Mouse (Mus musculus): ENCODE measurements at regions not wholly inside any gene's neighbourhood (a gene's known extent, or its start where the extent isn't known, plus 50 kb on each side); places are given as distances from the start of the nearest gene placed in this dataset.

GRCm38 (mm10) chr5:118316310-118317017 is 71.4 kb downstream of the 2410131K14Rik start:
- no peak for DNase-seq (ENCODE audit: low spot score)

- DNase-seq (ENCODE audit: low spot score) = no peak
These were observed 73.0 kb downstream of the 2410131K14Rik start for GRCm38 (mm10) chr5:118318073-118318472.

DNA sequence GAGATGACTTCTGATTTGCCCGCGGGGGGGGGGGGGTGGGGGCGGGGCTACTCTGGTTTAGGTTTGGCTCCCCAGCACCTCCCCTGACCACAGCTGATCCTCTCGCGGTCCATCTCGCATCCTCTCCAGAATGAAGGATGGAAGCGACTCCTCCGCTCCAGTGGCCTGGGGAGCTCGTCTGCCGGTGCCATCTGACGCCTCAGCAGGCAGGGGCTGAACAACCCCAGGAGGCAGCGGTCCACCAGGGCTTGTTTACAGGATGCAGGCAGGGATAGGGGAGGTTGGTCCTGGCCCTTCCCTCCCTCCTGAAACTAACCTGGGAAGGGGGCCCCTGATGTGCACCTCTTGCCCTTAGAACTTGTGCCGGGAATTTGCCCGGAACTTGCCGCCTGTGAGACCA is 73.9 kb downstream of the 2410131K14Rik start:
- no peak for DNase-seq (ENCODE audit: low spot score)

DNA sequence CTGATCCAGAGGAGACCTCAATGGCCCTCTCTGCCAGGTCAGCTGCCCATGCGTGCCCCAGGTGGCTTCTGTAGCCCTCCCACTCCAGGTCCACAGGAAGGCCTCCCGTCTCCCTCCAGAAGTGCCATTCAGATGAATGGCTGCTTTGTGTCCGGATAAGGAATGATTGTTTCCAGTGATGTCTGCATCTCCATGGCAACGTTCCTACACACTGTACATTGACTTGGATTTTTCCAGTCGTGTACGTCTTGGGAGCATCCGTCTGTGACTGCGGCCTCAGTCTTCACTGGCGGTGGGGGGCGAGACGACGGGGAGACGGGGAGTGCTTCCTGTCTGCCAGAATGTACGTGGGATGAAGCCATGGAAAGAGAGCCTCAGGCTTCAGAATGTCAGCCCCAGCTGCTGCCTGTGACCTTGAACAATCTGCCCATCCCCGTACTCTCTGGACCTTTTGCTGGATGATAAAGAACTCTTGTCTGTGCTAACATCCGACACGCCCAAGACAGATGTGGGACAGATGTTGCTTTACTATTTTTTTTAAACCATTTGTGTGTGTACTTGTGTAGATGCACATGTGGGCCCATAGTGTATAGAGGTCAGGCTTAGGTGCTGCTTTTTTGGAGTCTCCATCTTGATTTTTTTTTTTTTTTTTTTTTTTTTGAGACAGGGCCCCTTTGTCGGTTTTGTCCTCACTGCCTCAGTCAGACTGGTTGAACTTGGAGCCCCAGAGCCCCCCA is 76.9 kb downstream of the 2410131K14Rik start:
- no peak for DNase-seq (ENCODE audit: low spot score)

DNA sequence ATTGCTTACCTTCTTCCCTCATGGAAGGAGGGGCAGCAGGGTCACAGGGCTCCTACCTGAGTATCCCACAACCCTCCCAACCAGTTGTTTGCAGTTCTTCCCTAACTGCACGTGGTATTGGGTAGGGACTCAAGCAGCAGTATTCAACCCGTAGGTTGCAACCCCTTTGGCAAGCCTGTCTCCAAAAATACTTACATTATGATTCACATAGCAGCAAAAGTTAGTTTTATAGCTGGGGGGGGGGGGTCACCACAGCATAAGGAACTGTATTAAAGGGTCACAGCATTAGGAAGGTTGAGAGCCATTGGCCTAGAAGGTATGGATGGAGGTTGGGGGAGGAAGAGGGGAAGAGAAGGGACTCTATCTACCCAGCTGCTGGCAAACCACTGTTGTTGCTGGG is 78.1 kb downstream of the 2410131K14Rik start:
- no peak for DNase-seq (ENCODE audit: low spot score)

DNA sequence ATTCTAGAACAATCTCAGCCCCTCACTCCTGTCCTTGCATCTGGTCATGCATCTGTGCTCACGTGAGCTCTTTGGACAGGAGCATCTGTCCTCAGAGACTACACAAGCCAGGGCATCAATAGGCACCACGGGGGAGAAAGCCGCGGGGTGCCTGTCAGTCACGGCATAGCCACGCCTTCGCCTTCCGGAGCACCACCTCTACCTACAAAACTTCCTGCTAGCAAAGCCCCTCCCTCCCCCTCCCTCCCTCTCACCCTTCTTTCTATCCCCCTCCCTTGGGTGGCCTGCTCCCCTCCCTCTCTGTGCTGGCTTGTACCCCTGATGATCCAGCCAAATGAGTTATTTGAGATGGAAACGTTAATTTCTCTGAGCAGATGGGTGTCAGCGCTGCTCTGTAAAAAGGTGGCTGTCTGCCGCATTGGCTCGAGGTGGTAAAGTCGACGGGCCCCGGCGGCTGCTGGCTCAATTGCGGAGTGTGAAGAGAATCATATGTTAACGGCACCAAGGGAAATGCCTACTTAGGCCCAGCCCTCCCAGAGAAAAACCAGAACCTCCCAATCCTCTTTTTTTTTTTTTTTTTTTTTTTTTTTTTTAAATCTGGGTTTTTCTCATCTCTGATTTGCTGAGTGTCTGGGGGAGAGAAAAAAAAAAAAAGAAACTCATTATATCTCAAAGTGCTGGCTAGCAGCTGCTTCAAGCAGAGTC is 82.0 kb downstream of the 2410131K14Rik start:
- DNase-seq (ENCODE audit: low spot score) = no peak

DNA sequence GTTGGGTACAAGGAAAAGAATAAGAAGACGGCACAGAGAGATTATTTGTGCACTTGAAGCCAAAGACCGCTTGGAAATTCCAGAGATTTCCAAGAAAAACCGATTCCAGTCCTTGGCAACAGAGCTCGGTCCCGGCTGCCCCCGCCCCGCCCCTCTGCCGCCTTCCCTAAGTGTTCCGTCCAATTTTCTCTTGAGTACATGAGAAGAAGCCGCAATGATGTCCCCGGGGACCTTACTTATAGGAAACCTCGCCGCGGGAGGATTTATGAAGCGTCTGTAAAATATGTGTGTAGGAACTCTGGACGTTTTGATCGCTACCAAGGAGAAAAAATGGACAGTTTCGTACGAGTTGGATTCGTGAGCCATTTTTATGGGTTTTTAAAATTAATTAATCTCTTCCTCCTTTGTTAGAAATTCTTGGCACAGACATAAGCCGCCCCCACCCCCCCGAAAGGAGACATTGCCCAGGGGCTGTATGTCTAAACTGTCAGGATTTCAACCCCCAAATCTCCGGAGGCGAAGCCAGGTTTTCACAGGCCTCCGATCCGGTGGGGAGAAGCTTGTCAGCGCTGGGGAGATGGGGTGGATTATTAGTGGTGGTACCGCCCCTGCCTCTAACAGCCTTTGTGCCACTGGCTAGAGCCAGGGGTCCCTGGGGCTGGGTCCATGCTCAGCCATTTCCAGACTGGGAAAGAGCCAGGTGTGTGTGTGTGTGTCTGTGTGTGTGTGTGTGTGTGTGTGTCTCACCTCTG is 83.1 kb downstream of the 2410131K14Rik start:
- no peak for DNase-seq (ENCODE audit: low spot score)

DNA sequence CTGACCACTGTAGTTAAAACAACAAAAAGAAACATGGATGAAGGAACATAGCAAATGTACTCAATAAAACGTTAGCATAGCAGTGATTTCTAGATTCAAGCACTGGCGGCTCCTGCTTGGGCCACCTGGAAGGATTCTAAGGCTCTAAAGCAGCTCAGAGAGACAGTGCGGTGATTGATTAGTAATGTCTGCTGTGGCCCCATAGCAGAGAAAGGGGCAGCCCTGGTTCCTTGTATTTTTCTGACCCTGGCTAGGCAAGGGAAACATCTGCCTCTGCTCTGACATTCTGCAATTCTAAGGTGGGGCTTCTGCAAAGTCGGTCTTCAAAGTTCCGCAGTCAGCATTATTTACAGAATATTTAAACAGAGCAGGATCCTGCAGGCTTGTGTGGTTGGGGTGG is 84.1 kb downstream of the 2410131K14Rik start:
- no peak for DNase-seq (ENCODE audit: low spot score)

- no peak for DNase-seq (ENCODE audit: low spot score)
These were observed 86.2 kb downstream of the 2410131K14Rik start for GRCm38 (mm10) chr5:118331286-118331607.

- peak; percentile 69 for DNase-seq (ENCODE audit: low spot score)
These were observed 86.8 kb downstream of the 2410131K14Rik start for GRCm38 (mm10) chr5:118331608-118332394.

DNA sequence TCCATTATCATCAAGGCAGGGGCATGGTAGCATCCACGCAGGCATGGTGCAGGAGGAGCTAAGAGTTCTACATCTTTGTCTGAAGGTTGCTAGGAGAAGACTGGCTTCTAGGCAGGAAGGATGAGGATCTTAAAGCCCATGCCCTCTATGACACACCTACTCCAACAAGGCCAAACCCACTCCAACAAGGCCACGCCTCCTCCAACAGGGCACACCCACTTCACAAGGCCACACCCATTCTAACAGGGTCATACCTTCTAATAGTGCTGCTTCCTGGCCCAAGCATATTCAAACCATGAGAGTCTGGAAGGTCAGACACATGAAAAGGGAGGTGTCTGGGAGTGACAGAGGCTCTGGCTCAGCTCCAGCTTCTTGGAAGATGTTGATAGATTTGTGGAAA is 89.0 kb downstream of the 2410131K14Rik start:
- DNase-seq (ENCODE audit: low spot score) = no peak

GRCm38 (mm10) chr5:118338186-118338585 is 93.2 kb downstream of the 2410131K14Rik start:
- no peak for DNase-seq (ENCODE audit: low spot score)

GRCm38 (mm10) chr5:118339676-118340661 is 94.9 kb downstream of the 2410131K14Rik start:
- peak; percentile 49 for DNase-seq (ENCODE audit: low spot score)

DNA sequence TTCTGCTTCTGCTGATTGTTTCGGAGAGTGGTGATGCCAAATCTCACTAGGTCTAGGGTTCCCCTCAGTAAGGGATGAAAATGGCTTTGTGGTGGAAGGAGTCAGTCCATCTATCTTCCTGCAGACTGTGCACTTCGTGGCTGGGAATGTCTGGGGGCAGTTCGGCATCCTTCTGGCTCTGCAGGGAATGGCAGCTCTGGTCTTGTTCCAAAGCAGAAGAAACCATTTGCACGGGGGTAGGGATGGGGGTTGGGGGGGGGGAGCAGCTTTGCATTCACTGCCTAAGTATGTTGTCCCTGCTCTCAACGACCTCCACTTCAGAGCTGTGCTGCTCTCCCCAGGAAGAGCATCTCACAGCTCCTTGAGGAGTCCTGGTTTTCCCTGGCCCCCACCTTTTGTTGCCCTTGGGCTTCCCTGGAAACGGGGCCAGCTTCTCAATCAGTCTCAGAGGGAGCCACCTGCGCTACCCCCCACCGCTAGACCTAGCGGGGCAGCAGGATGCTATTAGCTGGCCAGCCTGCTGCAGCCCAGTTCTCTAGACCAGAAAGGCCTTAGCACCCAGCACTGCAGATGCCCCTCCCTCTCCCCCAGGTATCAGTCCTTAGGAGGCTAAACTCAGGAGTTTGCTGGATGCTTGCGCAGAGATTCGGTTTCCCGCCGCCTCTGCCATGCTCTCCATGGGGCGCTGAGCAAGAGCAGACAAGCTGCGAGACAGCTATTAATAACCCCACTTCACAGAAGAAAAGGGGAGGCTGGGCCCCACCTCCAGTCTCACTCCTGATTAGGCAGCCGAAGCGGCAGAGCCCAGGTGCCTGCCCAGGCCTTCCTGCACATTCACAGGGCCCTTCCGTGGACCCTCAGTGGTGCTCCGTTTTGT is 98.7 kb downstream of the 2410131K14Rik start:
- no peak for DNase-seq (ENCODE audit: low spot score)

- DNase-seq (ENCODE audit: low spot score) = no peak
These were observed 100.2 kb downstream of the 2410131K14Rik start for GRCm38 (mm10) chr5:118345226-118345625.

GRCm38 (mm10) chr5:118349057-118349456 is 104.0 kb downstream of the 2410131K14Rik start:
- no peak for DNase-seq (ENCODE audit: low spot score)

- DNase-seq (ENCODE audit: low spot score) = no peak
These were observed 106.3 kb downstream of the 2410131K14Rik start for GRCm38 (mm10) chr5:118351301-118351700.

- no peak for DNase-seq (ENCODE audit: low spot score)
These were observed 107.1 kb downstream of the 2410131K14Rik start for GRCm38 (mm10) chr5:118352142-118352541.

DNA sequence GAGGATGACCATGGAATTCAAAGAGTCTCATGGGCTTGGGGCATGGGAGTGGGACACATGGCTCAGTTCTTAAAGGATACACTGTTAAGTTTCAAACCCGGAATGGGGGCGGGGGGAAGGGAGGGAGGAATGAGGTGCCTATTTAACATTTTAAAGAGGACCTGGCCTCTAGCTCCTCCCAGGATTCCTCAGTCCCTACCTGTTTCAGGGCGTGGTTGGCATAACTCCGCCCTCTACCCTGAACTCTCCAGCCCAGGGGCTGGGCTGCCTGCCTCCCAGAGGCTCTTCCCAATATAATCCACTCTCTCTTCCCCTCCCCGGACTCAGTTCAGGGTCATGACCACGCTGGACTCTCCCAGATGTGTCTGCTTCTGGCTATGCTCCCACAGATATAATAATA is 108.0 kb downstream of the 2410131K14Rik start:
- no peak for DNase-seq (ENCODE audit: low spot score)
